Comparison of ENCODE assay signal across 29 mouse cellular contexts in the genomic region with DNA sequence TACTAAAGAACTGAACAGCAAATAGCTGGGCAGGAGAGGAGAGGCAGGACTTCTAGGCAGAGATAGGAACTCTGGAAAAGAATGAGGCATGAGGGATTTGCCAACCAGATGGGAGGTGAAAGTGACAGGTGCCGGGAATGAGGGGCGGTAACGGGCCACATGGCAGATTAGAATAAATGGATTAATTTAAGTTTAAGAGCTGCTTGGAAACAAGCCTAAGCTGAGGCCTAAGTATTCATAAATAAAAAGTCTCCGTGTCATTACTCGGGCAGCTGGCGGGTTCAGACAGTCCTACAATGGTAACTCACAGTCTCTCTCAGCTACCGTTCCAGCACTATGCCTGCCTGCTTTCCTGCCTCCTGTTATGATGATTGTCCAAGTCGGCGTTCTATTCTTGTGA. TPM values are rescaled to one million over a fixed set of nuclear protein-coding genes. Genes with fewer than 3 reads are reported as not detected.
DNase-seq lines count a peak whose midpoint lies in the region; ATAC-seq and TF ChIP-seq lines count a peak whose summit lies in the region.
"Had no signal": no experiment of that assay in that cellular context is flagged by ENCODE, and none has a peak within 500 bp of the region (broad histone marks: within the 10 kb centered on the region; RNA-seq: fewer than 3 reads in every experiment).

No protein-coding gene starts in this region.

- peak; percentile 15 to 26 for DNase-seq in layer of hippocampus, adult 8-10 months (ENCODE audit: low spot score in 2 of 2)
- DNase-seq in layer of hippocampus, adult 9-10 months (ENCODE audit: low spot score): no peak
- DNase-seq in midbrain, postnatal 0 days (ENCODE audit: low spot score): peak; percentile 10
- DNase-seq in retina, postnatal 7 days (ENCODE audit: low read depth, low spot score): peak; percentile 52
- DNase-seq in thymus, postnatal 14 days: no peak
- DNase-seq: adrenal gland, adult 8-10 months; adrenal gland, postnatal 25 days; cerebellum, adult 18-20 months; cerebellum, adult 9-10 months; cerebellum, postnatal 14 days; gastrocnemius, postnatal 10 days; gastrocnemius, postnatal 36 days; heart, postnatal 36 days had no signal

- H3K4me3 ChIP-seq in forebrain, embryonic 16.5 days (replicated peaks; ENCODE audit: low read length): no peak overlapping the region
- no peak overlapping the region for H3K4me3 ChIP-seq in forebrain, embryonic 13.5 days
- no peak overlapping the region for H3K4me3 ChIP-seq in midbrain, postnatal 0 days (ENCODE audit: low read depth, low read length)
- no peak overlapping the region for H3K4me3 ChIP-seq in midbrain, embryonic 16.5 days (ENCODE audit: low read depth, low read length)

- H3K9ac ChIP-seq in forebrain, embryonic 16.5 days (replicated peaks; ENCODE audit: low read depth, low read length): no peak overlapping the region
- H3K9ac ChIP-seq in forebrain, embryonic 13.5 days: no peak overlapping the region
- no peak overlapping the region for H3K9ac ChIP-seq in midbrain, postnatal 0 days (replicated peaks; ENCODE audit: low read length, poor library complexity, severe bottlenecking)
- no peak overlapping the region for H3K9ac ChIP-seq in midbrain, embryonic 16.5 days (ENCODE audit: low read depth, low read length)
- H3K9ac ChIP-seq: hindbrain, embryonic 14.5 days had no signal

- H3K27ac ChIP-seq in forebrain, embryonic 16.5 days (ENCODE audit: low read length): no peak overlapping the region
- H3K27ac ChIP-seq in forebrain, embryonic 13.5 days: no peak overlapping the region
- no peak overlapping the region for H3K27ac ChIP-seq in midbrain, postnatal 0 days (ENCODE audit: low read depth, low read length)
- H3K27ac ChIP-seq in midbrain, embryonic 16.5 days (ENCODE audit: low read length): no peak overlapping the region
- H3K27ac ChIP-seq: hindbrain, embryonic 14.5 days had no signal

- H3K36me3 ChIP-seq in forebrain, embryonic 16.5 days (ENCODE audit: control insufficient read depth, insufficient read depth): no peaks in the 10 kb centered on the region
- H3K36me3 ChIP-seq in forebrain, embryonic 13.5 days (ENCODE audit: poor library complexity, severe bottlenecking): no peaks in the 10 kb centered on the region
- H3K36me3 ChIP-seq in midbrain, postnatal 0 days (ENCODE audit: insufficient read depth, low read length): no peaks in the 10 kb centered on the region
- no peaks in the 10 kb centered on the region for H3K36me3 ChIP-seq in midbrain, embryonic 16.5 days (ENCODE audit: control insufficient read depth, insufficient read depth, low read length)

- TF ChIP-seq CTCF in midbrain, postnatal 0 days (IDR thresholded peaks at IDR 0.05): no peak

- H3K9me3 ChIP-seq in forebrain, embryonic 16.5 days (ENCODE audit: control insufficient read depth, low read length): no peaks in the 10 kb centered on the region
- H3K9me3 ChIP-seq in forebrain, embryonic 13.5 days (replicated peaks): no peaks in the 10 kb centered on the region
- H3K9me3 ChIP-seq in midbrain, postnatal 0 days (ENCODE audit: low read length): no peaks in the 10 kb centered on the region
- H3K9me3 ChIP-seq in midbrain, embryonic 16.5 days (replicated peaks; ENCODE audit: control insufficient read depth, low read length, poor library complexity, severe bottlenecking): no peaks in the 10 kb centered on the region

- ATAC-seq in forebrain, embryonic 16.5 days: 0 out of 2 replicates have a peak, but pooled peaks have one; percentile 33
- no peak for ATAC-seq in forebrain, embryonic 13.5 days
- no peak for ATAC-seq in midbrain, postnatal 0 days (ENCODE audit: low FRiP score)
- no peak for ATAC-seq in midbrain, embryonic 16.5 days
- ATAC-seq: activated CD4-positive, CD25-positive, alpha-beta regulatory T cell, adult 4 months; CD4-positive, CD25-positive, alpha-beta regulatory T cell, adult 4 months had no signal

- 38% methylated on average over 9 of the region's 9 CpGs for WGBS in forebrain, embryonic 16.5 days
- WGBS in forebrain, embryonic 13.5 days: 69% methylated on average over 9 of the region's 9 CpGs
- 67% methylated on average over 9 of the region's 9 CpGs for WGBS in midbrain, postnatal 0 days
- 60% methylated on average over 9 of the region's 9 CpGs for WGBS in midbrain, embryonic 16.5 days

- H3K27me3 ChIP-seq in forebrain, embryonic 16.5 days (replicated peaks; ENCODE audit: control insufficient read depth, insufficient read depth, low read length): no peaks in the 10 kb centered on the region
- H3K27me3 ChIP-seq in forebrain, embryonic 13.5 days: no peaks in the 10 kb centered on the region
- H3K27me3 ChIP-seq in midbrain, postnatal 0 days (ENCODE audit: insufficient read depth, low read length): no peaks in the 10 kb centered on the region
- no peaks in the 10 kb centered on the region for H3K27me3 ChIP-seq in midbrain, embryonic 16.5 days (ENCODE audit: control insufficient read depth, insufficient read depth, low read depth, low read length)

- H3K4me1 ChIP-seq in forebrain, embryonic 16.5 days (replicated peaks; ENCODE audit: control insufficient read depth, insufficient read depth, low read length): no peaks in the 10 kb centered on the region
- no peaks in the 10 kb centered on the region for H3K4me1 ChIP-seq in forebrain, embryonic 13.5 days
- no peaks in the 10 kb centered on the region for H3K4me1 ChIP-seq in midbrain, postnatal 0 days (ENCODE audit: insufficient read depth, low read length)
- no peaks in the 10 kb centered on the region for H3K4me1 ChIP-seq in midbrain, embryonic 16.5 days (ENCODE audit: control insufficient read depth, insufficient read depth, low read length)

- no peak overlapping the region for H3K4me2 ChIP-seq in forebrain, embryonic 16.5 days (ENCODE audit: low read length)
- H3K4me2 ChIP-seq in forebrain, embryonic 13.5 days: no peak overlapping the region
- H3K4me2 ChIP-seq in midbrain, postnatal 0 days (ENCODE audit: low read depth, low read length, poor library complexity, severe bottlenecking): no peak overlapping the region
- H3K4me2 ChIP-seq in midbrain, embryonic 16.5 days (ENCODE audit: low read length): no peak overlapping the region
- H3K4me2 ChIP-seq: heart, embryonic 11.5 days; hindbrain, embryonic 14.5 days had no signal

RNA-seq across cellular contexts. Expression of a gene that starts 15.6 kb away (rescaled TPM):
- polyA plus RNA-seq in forebrain, embryonic 16.5 days (2015; fragmentation: Nextera tagmentation; extraction: Ambion mirVana): 8.7 and 9.7 TPM in 2 replicates
- polyA plus RNA-seq in forebrain, embryonic 13.5 days (2015; fragmentation: Nextera tagmentation; extraction: Ambion mirVana): 4.7 and 5.6 TPM in 2 replicates
- total RNA-seq in layer of hippocampus, adult 8-10 months (2022): 10 to 100 TPM; 16.0 to 27.2 (median 19.6) TPM
- 25.1 and 32.0 TPM in 2 replicates for total RNA-seq in midbrain, postnatal 0 days (2014; rRNA removed)
- polyA plus RNA-seq in midbrain, postnatal 0 days (2015; fragmentation: Nextera tagmentation; extraction: Ambion mirVana): 13.5 and 13.8 TPM in 2 replicates
- polyA plus RNA-seq in midbrain, embryonic 16.5 days (2015; fragmentation: Nextera tagmentation; extraction: Ambion mirVana): 15.6 and 16.1 TPM in 2 replicates

RNA-seq across cellular contexts. Expression of a gene that starts 47.0 kb away (rescaled TPM):
- polyA plus RNA-seq in forebrain, embryonic 16.5 days (2015; fragmentation: Nextera tagmentation; extraction: Ambion mirVana): not detected in 2 replicates
- polyA plus RNA-seq in forebrain, embryonic 13.5 days (2015; fragmentation: Nextera tagmentation; extraction: Ambion mirVana): not detected in 2 replicates
- not detected for total RNA-seq in layer of hippocampus, adult 8-10 months (2022)
- total RNA-seq in midbrain, postnatal 0 days (2014; rRNA removed): not detected in 2 replicates
- not detected in 2 replicates for polyA plus RNA-seq in midbrain, postnatal 0 days (2015; fragmentation: Nextera tagmentation; extraction: Ambion mirVana)
- polyA plus RNA-seq in midbrain, embryonic 16.5 days (2015; fragmentation: Nextera tagmentation; extraction: Ambion mirVana): not detected in 2 replicates
- total RNA-seq: adrenal gland, adult 8-10 months; adrenal gland, postnatal 25 days; gastrocnemius, adult 18-20 months; gastrocnemius, postnatal 10 days; gastrocnemius, postnatal 36 days; granulocyte monocyte progenitor cell, adult 5-6 weeks; heart, adult 8-10 months; heart, postnatal 36 days; MEL had no signal
- polyA plus RNA-seq: activated CD4-positive, CD25-positive, alpha-beta regulatory T cell, adult 4 months; CD4-positive, CD25-positive, alpha-beta regulatory T cell, adult 4 months; embryonic facial prominence, embryonic 11.5 days; embryonic facial prominence, embryonic 14.5 days; forebrain, embryonic 11.5 days; heart, embryonic 11.5 days; heart, embryonic 14.5 days; heart, postnatal 0 days had no signal

Comparison
In these comparisons a context has a peak if more than half of its experiments do, and no peak if none do; other contexts are left out.
1. DNase-seq: peak in layer of hippocampus, adult 8-10 months (2 of 2), midbrain, postnatal 0 days (single experiment) and retina, postnatal 7 days (single experiment); none in layer of hippocampus, adult 9-10 months (single experiment) and thymus, postnatal 14 days (single experiment).